Mouse (Mus musculus) liver, embryonic 14.5 days (tissue): ENCODE measurements around the gene Thumpd3. TPM values are rescaled to one million over a fixed set of nuclear protein-coding genes. Genes with fewer than 3 reads are reported as not detected.

Experiments
- ATAC-seq: fragments of 200-750 bp; cut with Nextera tagmentation; 2 replicates; pipeline ENCODE4 v1.8.0; 2017; ENCODE audit warnings: moderate number of reproducible peaks, mild to moderate bottlenecking, moderate library complexity; ENCODE audit not compliant: insufficient read depth
- DNase-seq, 3 experiments: peaks; one replicate each; pipeline ENCODE4 v3.0.0-alpha.2; 2012 to 2013; ENCODE audit warnings: low read depth in 3 of 3, low spot score in 3 of 3
- H3K27ac ChIP-seq: fragments of 300-500 bp; sonication (generic); 2 replicates; pipeline ENCODE4 v1.5.1; 2014; ENCODE audit warnings: moderate library complexity, mild to moderate bottlenecking, control low read depth, inconsistent platforms
- H3K27me3 ChIP-seq: fragments of 300-500 bp; sonication (generic); 2 replicates; pipeline ENCODE4 v1.6.1; 2014; ENCODE audit warnings: mild to moderate bottlenecking, low read length, moderate library complexity; ENCODE audit not compliant: control insufficient read depth, insufficient read depth
- H3K36me3 ChIP-seq: fragments of 300-500 bp; sonication (generic); replicated peaks from 2 replicates; pipeline ENCODE4 v1.6.1; 2014; ENCODE audit warnings: low read depth; ENCODE audit not compliant: control insufficient read depth, insufficient read depth
- H3K4me1 ChIP-seq, 2 experiments: fragments of 200-500 bp in 1 of 2; fragments of 300-500 bp in 1 of 2; sonication (generic) in 1 of 2; replicated peaks; 2 replicates each; pipeline ENCODE4 v1.6.1; 2012 to 2014; ENCODE audit warnings: antibody characterized with exemption in 1 of 2, inconsistent platforms in 1 of 2, low read length in 1 of 2; ENCODE audit not compliant: control insufficient read depth in 2 of 2, insufficient read depth in 2 of 2
- H3K4me2 ChIP-seq: fragments of 300-500 bp; sonication (generic); 2 replicates; pipeline ENCODE4 v1.6.1; 2014; ENCODE audit warnings: low read depth, mild to moderate bottlenecking, control low read depth, moderate library complexity
- H3K4me3 ChIP-seq, 2 experiments: fragments of 200-500 bp in 1 of 2; fragments of 300-500 bp in 1 of 2; sonication (generic) in 1 of 2; 2 replicates each; pipeline ENCODE4 v1.5.1; 2012 to 2014; ENCODE audit warnings: low read depth in 2 of 2, low read length in 2 of 2, mild to moderate bottlenecking in 2 of 2, control low read depth in 1 of 2, inconsistent platforms in 1 of 2, moderate library complexity in 1 of 2; ENCODE audit not compliant: insufficient read depth in 1 of 2
- H3K9ac ChIP-seq: fragments of 300-500 bp; sonication (generic); replicated peaks from 2 replicates; pipeline ENCODE4 v1.6.1; 2014; ENCODE audit warnings: mild to moderate bottlenecking, control low read depth, moderate library complexity
- H3K9me3 ChIP-seq: fragments of 300-500 bp; sonication (generic); 2 replicates; pipeline ENCODE4 v1.6.1; 2016; ENCODE audit warnings: low read length, mixed read lengths; ENCODE audit not compliant: control insufficient read depth
- CTCF ChIP-seq: IDR thresholded peaks from 2 replicates; pipeline ENCODE4 v1.5.1; 2016; ENCODE audit warnings: antibody characterized with exemption, low read depth, control low read depth
- EP300 ChIP-seq: IDR thresholded peaks from 2 replicates; pipeline ENCODE4 v1.6.1; 2016; ENCODE audit warnings: antibody characterized with exemption, low read depth
- WGBS: fragments of 180-500 bp; shearing (Covaris S2); extraction: QIAGEN DNeasy Blood & Tissue Kit; methylation state at CpG from one replicate; pipeline ENCODE4 v1.1.7; 2014; ENCODE audit not compliant: insufficient replicate concordance; 5-methylcytosine and 5-hydroxymethylcytosine counted together
- polyA plus RNA-seq, 2 experiments: library from polyadenylated mRNA; depleted of rRNA in 1 of 2; stranded (reverse) in 1 of 2; unstranded in 1 of 2; fragments of >200 nt; fragmentation: Nextera tagmentation in 1 of 2; extraction: Ambion mirVana in 1 of 2; gene quantifications; 2 replicates each; pipeline versions ENCODE4 v1.2.1 to v1.2.3; 2012 to 2014

Gene Thumpd3
- polyA plus RNA-seq, 2 experiments = 19.6 to 35.4 TPM

DNA sequence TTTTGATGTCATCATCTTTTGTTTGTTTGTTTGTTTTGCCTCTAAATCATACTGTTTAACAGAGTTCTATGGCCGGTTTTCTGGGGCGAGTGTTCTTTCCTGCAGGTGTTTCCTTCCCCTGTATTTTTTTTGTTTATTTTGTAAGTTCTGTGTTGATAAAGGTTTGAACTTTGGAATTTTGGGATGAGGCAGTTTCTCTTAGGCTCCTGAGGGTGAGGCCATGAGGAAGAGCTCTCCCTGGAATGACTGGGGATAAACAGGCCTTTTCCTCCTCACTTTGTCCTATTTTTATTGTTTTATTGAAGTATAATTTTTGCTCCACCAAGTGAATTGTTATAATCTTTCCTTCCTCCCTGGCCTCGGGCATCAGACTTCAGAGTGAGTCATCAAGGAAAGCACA lies 6.9 kb downstream of the Thumpd3 start:
- no peak for ATAC-seq
- Histone ChIP-seq H3K4me2 (no peak overlapping the region), H3K4me3 (no peak overlapping the region), H3K36me3 (peaks cover 35% of the 10 kb centered on the region), H3K27ac (no peak overlapping the region), H3K9ac (no peak overlapping the region), H3K27me3 (no peaks in the 10 kb centered on the region), H3K4me1 (peaks cover 10 to 12% of the 10 kb centered on the region in 2 experiments), H3K9me3 (no peaks in the 10 kb centered on the region)
- DNase-seq = no peak
- 57% methylated on average over 3 of the region's 3 CpGs for WGBS
- TF ChIP-seq EP300 (no peak), CTCF (no peak)

DNA sequence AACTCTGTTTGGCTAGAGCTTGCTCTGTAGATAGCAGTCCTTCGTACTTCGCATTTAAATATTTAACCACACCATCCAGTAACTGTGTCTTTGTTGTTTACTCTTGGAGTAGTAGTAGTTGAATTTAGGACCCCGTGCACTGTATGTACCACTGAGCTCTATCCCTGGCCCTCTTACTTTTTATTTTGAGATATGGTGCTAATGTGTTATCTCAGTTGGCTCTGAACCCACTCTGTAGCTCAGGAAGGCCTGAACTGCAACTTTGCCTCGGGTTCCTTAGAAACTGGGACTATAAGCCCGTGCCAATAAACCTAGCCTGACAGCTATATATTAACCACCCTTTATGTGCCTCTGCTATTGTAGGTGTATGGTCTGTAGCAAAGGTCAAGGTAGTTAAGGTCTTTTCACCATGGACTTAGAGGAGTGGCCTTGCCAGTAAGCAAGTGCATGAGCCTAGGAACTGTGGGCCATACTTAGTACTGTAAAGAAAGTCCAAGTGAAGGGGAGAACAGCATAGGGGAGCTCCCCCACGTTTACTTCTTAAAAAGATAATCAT lies 8.6 kb downstream of the Thumpd3 start:
- H3K9me3 ChIP-seq = no peaks in the 10 kb centered on the region

DNA sequence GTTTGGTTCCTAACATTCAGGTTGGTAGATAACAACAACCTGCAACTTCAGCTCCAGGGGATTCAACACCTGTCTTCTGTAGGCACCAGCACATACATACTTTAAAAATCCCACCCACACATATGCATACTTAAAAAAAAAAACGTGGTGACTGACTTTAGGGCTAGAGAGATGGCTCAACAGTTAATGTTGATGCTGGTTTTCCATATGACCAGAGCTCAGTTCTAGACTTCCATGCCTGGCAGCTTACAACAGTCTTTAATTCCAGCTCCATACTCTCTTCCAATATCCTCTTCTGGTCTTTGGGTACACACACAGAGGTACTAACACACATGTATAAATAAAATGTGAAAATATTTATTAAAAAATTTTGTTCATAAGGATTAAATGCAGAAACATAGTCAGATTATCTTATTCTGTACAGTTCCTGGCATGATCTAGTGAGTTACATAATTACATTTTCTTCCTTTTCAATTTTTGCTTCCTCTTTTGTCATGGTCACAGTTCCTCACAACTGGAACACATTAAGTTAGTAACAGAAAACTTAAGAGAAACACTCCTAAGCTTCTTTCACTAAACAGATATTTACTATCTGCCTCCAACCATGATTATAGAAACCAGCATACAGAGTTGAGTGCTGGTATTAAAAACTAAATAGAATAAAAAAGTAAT lies 15.0 kb downstream of the Thumpd3 start:
- H3K9ac ChIP-seq = no peak overlapping the region
- H3K27ac ChIP-seq = no peak overlapping the region
- DNase-seq = no peak
- no peak overlapping the region for H3K4me2 ChIP-seq
- H3K4me3 ChIP-seq = no peak overlapping the region
- no peaks in the 10 kb centered on the region for H3K9me3 ChIP-seq
- H3K36me3 ChIP-seq = peaks cover 59% of the 10 kb centered on the region
- TF ChIP-seq EP300 (no peak), CTCF (no peak)
- WGBS = 54% methylated on average over 1 of the region's 1 CpGs
- ATAC-seq = no peak
- no peaks in the 10 kb centered on the region for H3K4me1 ChIP-seq
- no peaks in the 10 kb centered on the region for H3K27me3 ChIP-seq

More for the DNA sequence above, 8.6 kb downstream of the Thumpd3 start:
- Histone ChIP-seq H3K27me3 (no peaks in the 10 kb centered on the region), H3K4me1 (peaks cover 0 to 2% of the 10 kb centered on the region in 2 experiments; a peak in 2 of 4 replicates), H3K4me2 (no peak overlapping the region), H3K4me3 (no peak overlapping the region), H3K9ac (no peak overlapping the region; the same call in 1 of the 2 replicates), H3K27ac (no peak overlapping the region), H3K36me3 (peaks cover 38% of the 10 kb centered on the region)
- 62% methylated on average over 6 of the region's 6 CpGs for WGBS
- DNase-seq (no peak), ATAC-seq (no peak)
- TF ChIP-seq CTCF = no peak
- no peak for TF ChIP-seq EP300

DNA sequence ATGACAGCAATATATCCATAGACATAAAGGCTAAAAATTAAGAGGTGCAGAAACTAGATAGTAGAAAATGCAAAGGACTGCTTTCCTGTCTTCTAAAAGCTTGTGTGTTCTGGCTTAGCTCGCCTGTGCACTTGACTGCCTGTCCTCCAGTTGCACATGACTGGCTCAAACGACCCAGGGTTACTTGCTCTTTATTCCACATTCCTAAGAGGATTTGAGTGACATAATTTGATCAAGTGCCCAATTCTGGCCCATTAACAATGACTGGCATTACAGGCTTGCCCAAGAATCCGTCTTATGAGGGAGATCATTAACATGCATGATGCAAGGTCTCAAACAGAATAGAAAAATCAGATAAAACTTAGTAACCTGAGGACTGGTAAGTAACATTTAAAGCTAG lies 16.2 kb downstream of the Thumpd3 start:
- no peaks in the 10 kb centered on the region for H3K9me3 ChIP-seq
- no peak overlapping the region for H3K4me3 ChIP-seq
- no peak overlapping the region for H3K4me2 ChIP-seq
- no peak overlapping the region for H3K27ac ChIP-seq
- H3K4me1 ChIP-seq = no peaks in the 10 kb centered on the region
- peaks cover 66% of the 10 kb centered on the region for H3K36me3 ChIP-seq
- no peak overlapping the region for H3K9ac ChIP-seq
- no peaks in the 10 kb centered on the region for H3K27me3 ChIP-seq
- DNase-seq (no peak), ATAC-seq (no peak)
- no peak for TF ChIP-seq CTCF
- TF ChIP-seq EP300 = no peak
- 74% methylated on average over 3 of the region's 3 CpGs for WGBS

DNA sequence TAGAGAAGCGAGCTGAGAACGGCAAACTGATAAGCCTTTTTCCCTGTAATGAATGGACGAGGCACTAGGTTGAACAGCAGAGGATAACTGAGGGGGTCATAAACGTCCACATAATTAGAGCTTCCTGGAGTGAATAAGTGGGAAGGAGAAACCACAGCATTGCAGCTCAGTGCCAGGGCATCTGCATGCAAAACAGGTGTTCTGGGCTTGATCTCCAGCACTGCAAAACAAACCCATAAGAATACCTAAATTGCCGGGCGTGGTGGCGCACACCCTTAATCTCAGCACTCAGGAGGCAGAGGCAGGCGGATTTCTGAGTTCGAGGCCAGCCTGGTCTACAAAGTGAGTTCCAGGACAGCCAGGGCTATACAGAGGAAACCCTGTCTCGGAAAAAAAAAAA lies 17.3 kb downstream of the Thumpd3 start:
- TF ChIP-seq CTCF = no peak
- no peak for TF ChIP-seq EP300
- H3K9me3 ChIP-seq = no peaks in the 10 kb centered on the region
- peaks cover 73% of the 10 kb centered on the region for H3K36me3 ChIP-seq
- H3K4me2 ChIP-seq = no peak overlapping the region
- H3K27me3 ChIP-seq = no peaks in the 10 kb centered on the region
- DNase-seq = no peak
- H3K4me1 ChIP-seq = no peaks in the 10 kb centered on the region
- H3K4me3 ChIP-seq = no peak overlapping the region
- H3K9ac ChIP-seq = no peak overlapping the region
- WGBS = 74% methylated on average over 10 of the region's 10 CpGs
- no peak overlapping the region for H3K27ac ChIP-seq
- no peak for ATAC-seq
